Mouse (Mus musculus) myocyte (in vitro differentiated cells): ENCODE measurements around the gene 1700021F05Rik. TPM values are rescaled to one million over a fixed set of nuclear protein-coding genes. Genes with fewer than 3 reads are reported as not detected.

Experiments used
- H3K27me3 ChIP-seq: one replicate; pipeline ENCODE4 v1.6.1; 2011; ENCODE audit not compliant: control insufficient read depth, insufficient read depth, insufficient read length
- H3K36me3 ChIP-seq: one replicate; pipeline ENCODE4 v1.6.1; 2011; ENCODE audit not compliant: control insufficient read depth, insufficient read depth
- H3K4me2 ChIP-seq: one replicate; pipeline ENCODE4 v1.6.1; 2011; ENCODE audit warnings: low read depth, control low read depth
- H3K4me3 ChIP-seq: one replicate; pipeline ENCODE4 v1.5.1; 2011; ENCODE audit warnings: mild to moderate bottlenecking, control low read depth, moderate library complexity
- H3K79me2 ChIP-seq: one replicate; pipeline ENCODE4 v1.6.1; 2011; ENCODE audit not compliant: control insufficient read depth, insufficient read depth
- H3ac ChIP-seq: one replicate; pipeline ENCODE4 v1.6.1; 2011; ENCODE audit not compliant: control insufficient read depth, insufficient read length
- CEBPB ChIP-seq: IDR thresholded peaks from 2 replicates; pipeline ENCODE4 v1.6.1; 2011; ENCODE audit warnings: mild to moderate bottlenecking, moderate library complexity; ENCODE audit not compliant: poor library complexity, insufficient read depth, severe bottlenecking
- E2F4 ChIP-seq: IDR thresholded peaks from one replicate; pipeline ENCODE4 v1.6.1; 2011; ENCODE audit warnings: mild to moderate bottlenecking, control low read depth, moderate library complexity; ENCODE audit not compliant: insufficient read depth
- MAX ChIP-seq: IDR thresholded peaks from one replicate; pipeline ENCODE4 v1.6.1; 2011; ENCODE audit warnings: low read depth, mild to moderate bottlenecking, control low read depth
- MYOD1 ChIP-seq, 3 experiments: IDR thresholded peaks; one replicate each; pipeline ENCODE4 v1.6.1; 2011; ENCODE audit warnings: control low read depth in 2 of 3, low read depth in 2 of 3, mild to moderate bottlenecking in 2 of 3, moderate library complexity in 1 of 3; ENCODE audit not compliant: insufficient read length in 2 of 3, control insufficient read depth in 1 of 3
- MYOG ChIP-seq, 3 experiments: IDR thresholded peaks; one replicate each; pipeline ENCODE4 v1.6.1; 2011; ENCODE audit warnings: control low read depth in 2 of 3, low read depth in 2 of 3, mild to moderate bottlenecking in 2 of 3; ENCODE audit not compliant: insufficient read length in 2 of 3, control insufficient read depth in 1 of 3, insufficient read depth in 1 of 3
- POLR2A ChIP-seq: IDR thresholded peaks from one replicate; pipeline ENCODE4 v1.6.1; 2011; ENCODE audit warnings: low read depth, mild to moderate bottlenecking, control low read depth, moderate library complexity; ENCODE audit not compliant: insufficient read length
- POLR2AphosphoS2 ChIP-seq: IDR thresholded peaks from one replicate; pipeline ENCODE4 v1.6.1; 2011; ENCODE audit warnings: low read depth, control low read depth; ENCODE audit not compliant: insufficient read length
- REST ChIP-seq: IDR thresholded peaks from one replicate; pipeline ENCODE4 v1.6.1; 2011; ENCODE audit warnings: mild to moderate bottlenecking, control low read depth, moderate library complexity; ENCODE audit not compliant: insufficient read depth, insufficient read length
- SRF ChIP-seq: IDR thresholded peaks from one replicate; pipeline ENCODE4 v1.6.1; 2011; ENCODE audit warnings: low read depth; ENCODE audit not compliant: control insufficient read depth, insufficient read length
- TCF12 ChIP-seq: IDR thresholded peaks from one replicate; pipeline ENCODE4 v1.6.1; 2011; ENCODE audit warnings: mild to moderate bottlenecking, control low read depth; ENCODE audit not compliant: poor library complexity, insufficient read depth, severe bottlenecking
- TCF3 ChIP-seq: IDR thresholded peaks from one replicate; pipeline ENCODE4 v1.6.1; 2011; ENCODE audit warnings: low read depth, control low read depth; ENCODE audit not compliant: insufficient read length
- USF1 ChIP-seq: IDR thresholded peaks from one replicate; pipeline ENCODE4 v1.6.1; 2011; ENCODE audit warnings: low read depth, mild to moderate bottlenecking, control low read depth, moderate library complexity
- polyA plus RNA-seq: library from polyadenylated mRNA; unstranded; fragments of >200 nt; fragmentation: generic; extraction: Trizol; gene quantifications from one replicate; pipeline ENCODE4 v1.2.1, GENCODE M21; 2012; ENCODE audit warnings: missing spikeins

The 1700021F05Rik gene
- polyA plus RNA-seq, 1 experiment = 52.6 TPM

- no peaks in the 10 kb centered on the region for H3K27me3 ChIP-seq
- H3K79me2 ChIP-seq = peaks cover 29% of the 10 kb centered on the region
- H3ac ChIP-seq = peak overlapping the region; percentile 28
Observed at GRCm38 (mm10) chr10:43541153-43541544, 355 bp upstream of the 1700021F05Rik start.

DNA sequence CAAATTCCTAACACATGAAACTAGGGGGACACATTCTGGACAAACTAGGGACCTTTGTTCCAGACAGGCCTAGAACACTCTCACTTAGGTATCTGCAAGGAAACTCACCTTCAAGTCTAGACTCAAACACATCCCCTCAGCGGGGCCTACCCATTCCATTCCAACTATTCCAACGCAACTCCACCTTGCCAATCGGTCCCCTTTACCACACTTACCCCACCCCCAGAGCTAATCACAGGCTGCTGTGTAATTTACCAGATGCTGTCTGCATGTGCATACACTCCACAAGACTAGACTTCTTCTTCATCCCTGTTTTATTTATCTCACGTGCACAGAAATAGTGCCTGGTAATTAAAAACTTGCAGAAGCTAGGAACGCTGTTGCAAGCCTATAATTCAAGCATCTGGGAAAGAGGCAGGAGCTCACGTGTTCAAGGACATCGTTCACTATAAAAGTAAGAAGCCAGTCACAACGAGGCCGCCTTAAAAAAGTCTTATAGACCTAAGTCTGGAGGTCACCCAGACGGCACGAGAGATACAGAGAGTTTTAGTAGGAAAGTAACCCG lies 966 bp downstream of the 1700021F05Rik start:
- TF ChIP-seq MYOG (IDR thresholded peaks at IDR 0.05; ENCODE audit: control insufficient read depth in 1 of 3, insufficient read depth in 1 of 3, insufficient read length in 2 of 3, low read depth in 2 of 3) = no peak
- TF ChIP-seq POLR2AphosphoS2 = no peak
- no peak for TF ChIP-seq MAX
- TF ChIP-seq CEBPB = no peak
- no peak for TF ChIP-seq MYOD1 (IDR thresholded peaks at IDR 0.05; ENCODE audit: control insufficient read depth in 1 of 3, insufficient read length in 2 of 3, low read depth in 2 of 3)
- no peak for TF ChIP-seq E2F4
- no peak for TF ChIP-seq TCF12
- TF ChIP-seq SRF = no peak
- no peak for TF ChIP-seq TCF3
- no peak for TF ChIP-seq POLR2A
- TF ChIP-seq REST = no peak
- TF ChIP-seq USF1 = no peak
- Histone ChIP-seq H3K79me2 (peaks cover 32% of the 10 kb centered on the region), H3K4me2 (peak overlapping the region; percentile 91), H3ac (peak overlapping the region; percentile 28), H3K4me3 (peak overlapping the region; percentile 93), H3K36me3 (no peaks in the 10 kb centered on the region), H3K27me3 (no peaks in the 10 kb centered on the region)

More at GRCm38 (mm10) chr10:43541153-43541544, 355 bp upstream of the 1700021F05Rik start:
- TF ChIP-seq TCF3 (no peak), TCF12 (no peak), CEBPB (no peak), SRF (no peak), POLR2A (no peak), E2F4 (no peak), USF1 (no peak), MYOG (IDR thresholded peaks at IDR 0.05; ENCODE audit: control insufficient read depth in 1 of 3, insufficient read depth in 1 of 3, insufficient read length in 2 of 3, low read depth in 2 of 3) (no peak), REST (no peak)
- H3K4me2 ChIP-seq = peak overlapping the region; percentile 67
- H3K36me3 ChIP-seq = no peaks in the 10 kb centered on the region
- peak overlapping the region; percentile 93 for H3K4me3 ChIP-seq

- H3ac ChIP-seq = no peak overlapping the region
- peaks cover 4% of the 10 kb centered on the region for H3K36me3 ChIP-seq
- no peak overlapping the region for H3K4me2 ChIP-seq
- H3K79me2 ChIP-seq = peaks cover 32% of the 10 kb centered on the region
- H3K4me3 ChIP-seq = peak overlapping the region; percentile 93
- H3K27me3 ChIP-seq = no peaks in the 10 kb centered on the region
- TF ChIP-seq CEBPB = no peak
- TF ChIP-seq USF1 = no peak
- TF ChIP-seq SRF = no peak
- no peak for TF ChIP-seq MYOG (IDR thresholded peaks at IDR 0.05; ENCODE audit: control insufficient read depth in 1 of 3, insufficient read depth in 1 of 3, insufficient read length in 2 of 3, low read depth in 2 of 3)
- no peak for TF ChIP-seq POLR2A
- no peak for TF ChIP-seq REST
- TF ChIP-seq MAX = no peak
Observed at GRCm38 (mm10) chr10:43538831-43539230, 2.0 kb downstream of the 1700021F05Rik start.

- H3K36me3 ChIP-seq = peaks cover 4% of the 10 kb centered on the region
- H3K79me2 ChIP-seq = peaks cover 32% of the 10 kb centered on the region
- TF ChIP-seq E2F4 (no peak), TCF12 (no peak), TCF3 (no peak), MYOD1 (IDR thresholded peaks at IDR 0.05; ENCODE audit: control insufficient read depth in 1 of 3, insufficient read length in 2 of 3, low read depth in 2 of 3) (no peak), SRF (no peak), MYOG (IDR thresholded peaks at IDR 0.05; ENCODE audit: control insufficient read depth in 1 of 3, insufficient read depth in 1 of 3, insufficient read length in 2 of 3, low read depth in 2 of 3) (no peak), MAX (no peak), REST (no peak), POLR2A (no peak), CEBPB (no peak), USF1 (no peak), POLR2AphosphoS2 (no peak)
Observed at GRCm38 (mm10) chr10:43537652-43538051, 3.1 kb downstream of the 1700021F05Rik start.

GRCm38 (mm10) chr10:43534382-43534781 lies 6.4 kb downstream of the 1700021F05Rik start:
- H3K4me2 ChIP-seq = no peak overlapping the region
- no peak for TF ChIP-seq MYOD1 (IDR thresholded peaks at IDR 0.05; ENCODE audit: control insufficient read depth in 1 of 3, insufficient read length in 2 of 3, low read depth in 2 of 3)
- no peak for TF ChIP-seq USF1
- TF ChIP-seq POLR2A = no peak
- no peak for TF ChIP-seq TCF3
- TF ChIP-seq MAX = no peak
- no peak for TF ChIP-seq REST
- TF ChIP-seq SRF = no peak
- no peak for TF ChIP-seq CEBPB
- H3K4me3 ChIP-seq = no peak overlapping the region
- peaks cover 20% of the 10 kb centered on the region for H3K79me2 ChIP-seq
- peaks cover 7% of the 10 kb centered on the region for H3K36me3 ChIP-seq
- no peaks in the 10 kb centered on the region for H3K27me3 ChIP-seq
- H3ac ChIP-seq = no peak overlapping the region

More at GRCm38 (mm10) chr10:43537652-43538051, 3.1 kb downstream of the 1700021F05Rik start:
- Histone ChIP-seq H3K4me2 (no peak overlapping the region), H3K4me3 (no peak overlapping the region), H3ac (no peak overlapping the region), H3K27me3 (no peaks in the 10 kb centered on the region)
